Mouse (Mus musculus) embryonic facial prominence, embryonic 12.5 days (tissue): ENCODE data around the gene Rpl3. TPM values are rescaled to one million over a fixed set of nuclear protein-coding genes. Genes with fewer than 3 reads are reported as not detected.
A peak's percentile ranks its signal among the peaks of the same experiment; 100 is the strongest.

Experiments used
- ATAC-seq: fragments of 200-750 bp; cut with Nextera tagmentation; 2 replicates; pipeline ENCODE4 v1.8.0; 2017; ENCODE audit not compliant: insufficient number of reproducible peaks, insufficient read depth, low FRiP score, low TSS enrichment
- H3K27ac ChIP-seq: fragments of 300-500 bp; sonication (generic); 2 replicates; pipeline ENCODE4 v1.5.1; 2016; ENCODE audit warnings: mild to moderate bottlenecking
- H3K27me3 ChIP-seq: fragments of 300-500 bp; sonication (generic); 2 replicates; pipeline ENCODE4 v1.6.1; 2016; ENCODE audit warnings: mild to moderate bottlenecking, moderate library complexity
- H3K36me3 ChIP-seq: fragments of 300-500 bp; sonication (generic); 2 replicates; pipeline ENCODE4 v1.6.1; 2016; ENCODE audit warnings: mild to moderate bottlenecking
- H3K4me1 ChIP-seq: fragments of 300-500 bp; sonication (generic); 2 replicates; pipeline ENCODE4 v1.6.1; 2016
- H3K4me2 ChIP-seq: fragments of 300-500 bp; sonication (generic); replicated peaks from 2 replicates; pipeline ENCODE4 v1.6.1; 2016; ENCODE audit warnings: mild to moderate bottlenecking, moderate library complexity
- H3K4me3 ChIP-seq: fragments of 300-500 bp; sonication (generic); 2 replicates; pipeline ENCODE4 v1.5.1; 2016; ENCODE audit warnings: mild to moderate bottlenecking
- H3K9ac ChIP-seq: fragments of 300-500 bp; sonication (generic); 2 replicates; pipeline ENCODE4 v1.6.1; 2016; ENCODE audit warnings: mild to moderate bottlenecking, moderate library complexity
- H3K9me3 ChIP-seq: fragments of 300-500 bp; sonication (generic); 2 replicates; pipeline ENCODE4 v1.6.1; 2016; ENCODE audit warnings: mild to moderate bottlenecking, moderate library complexity
- WGBS: fragments of 180-500 bp; shearing (Covaris S2); methylation state at CpG from one replicate; pipeline ENCODE4 v1.1.7; 2016; 5-methylcytosine and 5-hydroxymethylcytosine counted together
- polyA plus RNA-seq: library from polyadenylated mRNA; unstranded; fragments of >200 nt; fragmentation: Nextera tagmentation; extraction: Ambion mirVana; gene quantifications from 2 replicates; pipeline ENCODE4 v1.2.1, GENCODE M21; 2016

The Rpl3 gene
- polyA plus RNA-seq, 1 experiment from 2014 or later, result 1,004 TPM

DNA sequence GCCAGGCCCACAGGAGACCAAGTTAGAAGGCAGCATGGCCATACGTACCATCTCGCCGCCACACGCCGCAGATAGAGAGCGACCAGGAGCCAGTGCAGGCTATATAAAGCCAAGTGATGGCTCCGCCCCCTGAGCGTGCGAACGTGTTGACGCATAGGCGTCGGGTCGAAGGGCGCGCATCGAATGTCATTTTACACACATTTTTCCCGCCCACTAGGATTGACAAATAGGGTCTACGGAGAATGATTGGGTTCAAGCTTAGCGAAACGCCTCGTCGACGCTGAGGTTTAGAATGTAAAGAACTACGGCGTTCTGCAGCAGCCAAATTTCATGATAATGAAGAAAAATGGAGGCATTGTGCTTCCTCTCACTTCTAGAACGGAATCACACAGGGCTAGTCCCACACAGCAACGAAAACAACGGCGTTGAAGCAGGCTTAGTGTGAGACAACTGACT is 8.4 kb downstream of the Rpl3 start:
- H3K4me1 ChIP-seq, result peaks cover 26% of the 10 kb centered on the region
- H3K4me2 ChIP-seq, result peak overlapping the region; percentile 71
- peaks cover 39% of the 10 kb centered on the region for H3K36me3 ChIP-seq
- peak overlapping the region; percentile 92 for H3K4me3 ChIP-seq
- H3K27ac ChIP-seq, result peak overlapping the region; percentile 94
- no peaks in the 10 kb centered on the region for H3K9me3 ChIP-seq
- ATAC-seq, result peak; percentile 89
- under 1% methylated on average over 30 of the region's 30 CpGs for WGBS
- no peaks in the 10 kb centered on the region for H3K27me3 ChIP-seq
- peak overlapping the region; percentile 95 for H3K9ac ChIP-seq

DNA sequence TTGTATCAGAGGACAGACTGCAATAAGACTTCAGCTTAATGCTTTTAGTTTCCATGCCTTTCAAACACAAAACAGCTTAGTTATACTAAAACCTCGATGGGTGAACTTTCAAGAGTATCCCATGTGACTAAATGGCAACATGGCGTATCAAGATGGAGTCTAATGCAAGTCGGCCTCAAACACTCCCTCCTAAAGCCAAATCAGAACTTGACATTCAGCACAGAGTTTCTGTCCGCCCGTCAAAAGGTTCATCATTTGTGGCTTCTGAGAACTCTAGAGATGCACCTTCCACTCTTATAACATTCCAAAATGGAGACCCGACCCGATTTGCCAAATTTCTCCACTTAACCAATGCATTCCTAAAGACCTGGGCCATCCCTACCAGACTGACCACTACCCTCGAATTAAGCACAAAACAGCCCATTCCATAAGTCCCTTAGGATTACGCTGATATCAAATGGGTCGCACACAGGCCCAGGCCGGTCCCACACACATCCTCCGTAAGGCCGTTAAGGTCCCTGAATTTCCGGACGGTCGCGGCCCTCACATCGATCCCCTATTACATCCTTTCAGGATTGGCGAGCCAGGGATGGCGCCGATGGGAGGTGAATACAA is 8.9 kb downstream of the Rpl3 start:
- ATAC-seq, result no peak; the same call in 1 of the 2 replicates
- Histone ChIP-seq H3K9ac (peak overlapping the region; percentile 95), H3K27ac (peak overlapping the region; percentile 94), H3K9me3 (no peaks in the 10 kb centered on the region), H3K4me3 (peak overlapping the region; percentile 92), H3K4me2 (peak overlapping the region; percentile 71), H3K36me3 (peaks cover 44% of the 10 kb centered on the region), H3K4me1 (peaks cover 26% of the 10 kb centered on the region), H3K27me3 (no peaks in the 10 kb centered on the region)
- WGBS, result under 1% methylated on average over 21 of the region's 21 CpGs

DNA sequence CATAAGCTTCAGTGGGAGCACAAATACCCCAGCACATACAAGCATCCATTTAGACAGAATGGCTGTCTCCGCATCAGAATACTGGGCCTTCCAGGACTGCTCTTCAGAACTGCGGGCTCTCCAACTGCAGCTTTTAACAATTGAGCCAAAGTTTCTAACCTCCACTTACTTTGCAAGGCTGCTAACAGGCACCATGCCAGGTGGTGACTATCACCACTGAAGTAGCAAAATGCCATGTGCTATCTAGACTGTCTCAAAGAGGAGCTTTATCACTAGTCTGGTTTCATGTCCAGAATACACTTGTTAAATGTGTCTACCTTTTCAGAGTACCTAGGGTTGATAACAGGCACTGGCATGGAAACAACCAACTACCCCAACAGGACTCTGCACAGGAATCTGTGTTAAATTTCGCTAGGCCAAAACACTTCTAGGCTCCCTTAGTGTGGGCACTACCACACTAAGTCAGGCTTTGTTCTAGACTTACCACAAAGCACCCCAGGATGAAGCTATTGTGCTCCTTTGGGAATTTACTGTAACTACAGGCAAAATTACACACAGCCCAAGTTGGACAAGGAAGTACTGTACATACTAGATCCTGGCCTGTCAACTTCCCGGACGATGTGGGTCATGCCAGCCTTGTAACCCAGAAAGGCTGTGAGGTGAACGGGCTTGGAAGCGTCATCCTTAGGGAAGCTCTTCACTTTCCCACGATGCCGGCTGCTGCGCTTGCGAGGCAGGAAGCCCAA is 9.7 kb downstream of the Rpl3 start:
- WGBS, result 8% methylated on average over 11 of the region's 11 CpGs
- Histone ChIP-seq H3K4me3 (peak overlapping the region; percentile 92), H3K9me3 (no peaks in the 10 kb centered on the region), H3K4me1 (peaks cover 26% of the 10 kb centered on the region), H3K27ac (peak overlapping the region; percentile 48; the same call in 1 of the 2 replicates), H3K9ac (peak overlapping the region; percentile 95), H3K36me3 (peaks cover 50% of the 10 kb centered on the region), H3K27me3 (no peaks in the 10 kb centered on the region), H3K4me2 (peak overlapping the region; percentile 71)
- ATAC-seq, result no peak

DNA sequence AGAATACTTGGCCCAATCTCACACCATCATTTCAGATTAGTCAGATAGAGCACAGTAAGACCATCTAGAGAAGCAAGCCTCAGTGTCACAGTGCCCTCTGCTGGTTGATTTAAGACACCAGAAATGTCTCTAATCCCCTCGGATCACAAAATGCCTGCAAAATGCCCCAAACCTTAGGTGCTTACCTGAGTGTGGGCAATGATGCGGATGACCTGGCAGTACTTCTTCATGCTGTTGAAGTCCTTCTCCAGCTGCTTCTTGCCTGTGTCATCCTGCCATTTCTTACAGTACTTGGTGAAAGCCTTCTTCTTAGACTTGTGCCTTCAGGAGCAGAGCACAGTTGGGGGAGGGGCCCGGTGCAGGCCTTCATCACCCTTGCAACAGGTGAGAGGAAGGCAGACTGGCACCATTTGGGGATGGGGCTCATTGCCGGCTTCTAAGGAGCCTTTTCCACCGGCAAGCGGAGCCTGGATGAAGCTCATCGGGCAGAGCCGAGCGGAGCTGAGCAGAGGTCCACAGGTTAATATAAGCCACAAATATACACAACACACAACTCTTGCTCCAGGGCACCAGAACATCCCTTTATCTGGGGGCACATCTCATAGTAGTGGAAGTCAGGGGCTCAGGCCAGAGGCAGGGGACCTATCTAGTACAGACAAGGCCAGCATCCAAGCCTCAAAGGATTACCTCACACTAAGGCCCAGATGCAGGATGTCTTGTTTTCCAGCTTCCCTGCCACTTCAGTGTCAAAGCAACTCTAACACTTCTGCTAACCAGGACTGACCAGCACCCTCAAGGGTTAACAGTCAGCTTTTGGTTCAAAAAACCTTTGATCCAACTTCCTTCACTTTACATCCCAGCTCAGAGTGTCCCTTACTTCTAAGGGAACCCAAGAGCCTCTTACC is 10.7 kb downstream of the Rpl3 start:
- H3K4me2 ChIP-seq, result peak overlapping the region; percentile 71
- peaks cover 26% of the 10 kb centered on the region for H3K4me1 ChIP-seq
- ATAC-seq, result no peak
- H3K9ac ChIP-seq, result peak overlapping the region; percentile 95
- H3K36me3 ChIP-seq, result peaks cover 57% of the 10 kb centered on the region
- no peaks in the 10 kb centered on the region for H3K27me3 ChIP-seq
- 58% methylated on average over 9 of the region's 9 CpGs for WGBS
- peak overlapping the region; percentile 92 for H3K4me3 ChIP-seq
- H3K27ac ChIP-seq, result peak overlapping the region; percentile 30; the same call in 1 of the 2 replicates
- H3K9me3 ChIP-seq, result no peaks in the 10 kb centered on the region

DNA sequence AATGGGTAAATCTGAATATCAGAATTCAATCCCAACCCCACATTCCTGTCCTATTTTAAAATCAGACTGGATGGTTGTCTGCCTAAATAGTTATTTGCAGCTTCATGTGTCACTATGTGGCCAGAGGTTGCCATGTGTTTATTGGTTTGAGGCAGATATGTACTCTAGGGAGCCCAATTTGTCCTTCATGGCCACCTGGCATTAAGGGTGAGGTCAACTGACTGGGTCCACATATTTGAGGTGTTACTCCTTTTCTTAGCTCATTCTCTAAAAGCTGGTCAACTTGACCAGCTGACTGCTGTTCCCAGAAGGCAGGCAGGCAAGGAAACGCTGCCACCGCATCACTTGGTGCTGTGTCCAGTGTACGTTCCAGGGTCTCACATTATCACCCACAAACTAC is 11.7 kb downstream of the Rpl3 start:
- 73% methylated on average over 3 of the region's 3 CpGs for WGBS
- H3K27me3 ChIP-seq, result no peaks in the 10 kb centered on the region
- H3K9ac ChIP-seq, result no peak overlapping the region
- 0 out of 2 replicates have a peak overlapping the region, but pooled peaks have one; percentile 7 for H3K4me3 ChIP-seq
- H3K4me2 ChIP-seq, result no peak overlapping the region; the same call in 1 of the 2 replicates
- peaks cover 26% of the 10 kb centered on the region for H3K4me1 ChIP-seq
- peaks cover 57% of the 10 kb centered on the region for H3K36me3 ChIP-seq
- no peak overlapping the region for H3K27ac ChIP-seq
- no peaks in the 10 kb centered on the region for H3K9me3 ChIP-seq
- ATAC-seq, result no peak

DNA sequence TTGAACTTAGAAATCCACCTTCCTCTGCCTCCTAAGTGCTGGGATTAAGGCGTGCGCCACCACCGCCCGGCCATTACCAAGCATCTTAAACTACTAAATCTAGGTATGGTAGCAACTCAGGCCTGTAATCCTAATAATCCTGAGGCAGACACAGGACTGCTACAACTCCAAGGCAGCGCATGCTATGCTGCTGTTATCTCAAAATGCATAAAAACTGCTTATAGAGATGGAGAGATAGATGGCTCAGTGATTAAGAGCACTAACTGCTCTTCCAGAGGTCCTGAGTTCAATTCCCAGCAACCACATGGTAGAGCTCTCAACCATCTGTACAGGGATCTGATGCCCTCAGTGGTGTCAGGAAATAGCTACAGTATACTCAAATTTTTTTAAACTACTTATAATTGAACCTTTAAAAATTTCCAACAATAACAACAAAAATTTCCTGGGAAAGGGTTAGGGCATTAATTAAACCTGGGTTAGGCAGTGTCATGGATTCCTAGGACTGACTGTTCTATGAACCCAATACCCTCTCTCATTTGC is 12.5 kb downstream of the Rpl3 start:
- H3K27me3 ChIP-seq, result no peaks in the 10 kb centered on the region
- peaks cover 26% of the 10 kb centered on the region for H3K4me1 ChIP-seq
- WGBS, result 90% methylated on average over 5 of the region's 5 CpGs
- no peaks in the 10 kb centered on the region for H3K9me3 ChIP-seq
- H3K36me3 ChIP-seq, result peaks cover 57% of the 10 kb centered on the region
- H3K4me2 ChIP-seq, result no peak overlapping the region
- H3K4me3 ChIP-seq, result no peak overlapping the region
- H3K27ac ChIP-seq, result no peak overlapping the region
- no peak overlapping the region for H3K9ac ChIP-seq
- ATAC-seq, result no peak

DNA sequence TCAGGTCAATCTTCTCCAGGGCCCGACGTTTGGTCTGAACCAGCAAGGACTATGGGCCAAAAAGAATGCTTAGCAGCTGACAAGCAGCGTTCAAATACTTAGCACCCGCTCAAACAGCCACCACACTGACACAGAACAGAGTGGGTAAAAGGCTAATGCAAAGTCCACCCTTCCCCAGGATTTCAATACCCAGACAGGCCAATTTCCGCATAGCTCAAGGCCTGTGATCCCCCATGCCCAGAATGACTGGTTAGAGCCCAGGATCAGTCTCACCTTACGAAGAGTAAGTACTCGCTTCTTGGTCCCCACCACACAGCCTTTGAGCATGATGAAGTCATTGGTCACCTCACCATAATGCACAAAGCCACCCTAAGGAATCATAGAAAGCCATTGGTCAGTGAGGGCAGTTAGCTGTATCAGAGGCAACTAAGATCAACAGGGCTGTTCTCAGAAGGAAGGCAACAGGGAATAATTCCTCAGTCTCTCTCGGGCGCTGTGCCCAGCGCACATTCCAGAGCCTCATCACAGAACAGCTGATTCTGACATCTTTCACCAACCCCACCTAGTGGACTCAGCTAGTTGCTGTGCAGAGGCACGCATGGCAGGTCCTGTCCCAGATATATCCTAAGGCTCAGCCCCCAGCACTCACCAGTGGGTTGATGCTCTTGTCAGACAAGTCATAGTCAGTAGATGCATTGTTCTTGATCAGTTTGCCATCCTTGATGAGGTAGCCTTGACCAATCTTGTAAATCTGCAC is 13.4 kb downstream of the Rpl3 start:
- no peaks in the 10 kb centered on the region for H3K27me3 ChIP-seq
- peaks cover 57% of the 10 kb centered on the region for H3K36me3 ChIP-seq
- no peak overlapping the region for H3K27ac ChIP-seq
- no peak overlapping the region for H3K9ac ChIP-seq
- peaks cover 26% of the 10 kb centered on the region for H3K4me1 ChIP-seq
- no peaks in the 10 kb centered on the region for H3K9me3 ChIP-seq
- no peak for ATAC-seq
- WGBS, result 74% methylated on average over 11 of the region's 11 CpGs
- H3K4me3 ChIP-seq, result no peak overlapping the region
- no peak overlapping the region for H3K4me2 ChIP-seq

DNA sequence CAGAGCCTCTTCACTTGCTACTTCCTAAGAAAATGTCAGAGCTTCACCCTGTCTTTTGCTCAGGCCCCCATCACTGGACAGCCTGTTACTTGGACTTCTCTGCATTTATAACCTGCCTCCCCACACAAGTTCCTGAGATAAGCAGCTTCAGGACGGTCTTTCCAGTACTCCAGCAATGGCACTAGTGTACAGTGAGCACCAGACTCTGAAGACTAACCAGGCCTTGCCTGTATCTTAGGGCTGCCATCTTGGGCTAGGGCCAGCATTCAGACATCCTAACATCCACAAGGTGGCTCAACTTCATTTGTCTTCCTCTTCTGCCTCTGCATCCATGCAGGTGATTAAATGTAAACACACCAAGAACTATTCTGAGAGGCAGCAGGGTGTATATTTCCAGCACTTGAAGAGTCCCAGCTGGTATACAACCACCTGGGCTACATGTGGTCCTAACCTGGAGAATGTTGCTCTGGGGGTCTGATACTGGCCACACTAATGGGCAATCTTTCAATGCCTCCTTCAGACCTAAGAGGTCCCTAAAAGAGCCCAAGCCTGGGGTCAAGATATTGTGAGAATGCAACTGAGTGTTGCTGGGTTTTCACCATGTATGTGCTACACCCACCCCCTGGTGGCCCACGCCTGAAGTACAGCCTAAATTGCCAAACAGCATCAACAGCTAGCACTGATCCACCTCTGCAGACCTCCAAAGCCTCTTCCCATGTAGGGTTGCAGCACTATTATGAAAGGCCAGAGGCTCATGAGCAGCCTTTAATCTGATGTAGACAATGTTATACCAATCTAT is 15.1 kb downstream of the Rpl3 start:
- no peak for ATAC-seq
- WGBS, result 8% methylated on average over 2 of the region's 2 CpGs
- Histone ChIP-seq H3K36me3 (peaks cover 51% of the 10 kb centered on the region), H3K4me2 (no peak overlapping the region), H3K9ac (0 out of 2 replicates have a peak overlapping the region, but pooled peaks have one; percentile 5), H3K9me3 (no peaks in the 10 kb centered on the region), H3K27ac (peak overlapping the region; percentile 47; the same call in 1 of the 2 replicates), H3K4me1 (peaks cover 20% of the 10 kb centered on the region), H3K27me3 (no peaks in the 10 kb centered on the region), H3K4me3 (no peak overlapping the region)

DNA sequence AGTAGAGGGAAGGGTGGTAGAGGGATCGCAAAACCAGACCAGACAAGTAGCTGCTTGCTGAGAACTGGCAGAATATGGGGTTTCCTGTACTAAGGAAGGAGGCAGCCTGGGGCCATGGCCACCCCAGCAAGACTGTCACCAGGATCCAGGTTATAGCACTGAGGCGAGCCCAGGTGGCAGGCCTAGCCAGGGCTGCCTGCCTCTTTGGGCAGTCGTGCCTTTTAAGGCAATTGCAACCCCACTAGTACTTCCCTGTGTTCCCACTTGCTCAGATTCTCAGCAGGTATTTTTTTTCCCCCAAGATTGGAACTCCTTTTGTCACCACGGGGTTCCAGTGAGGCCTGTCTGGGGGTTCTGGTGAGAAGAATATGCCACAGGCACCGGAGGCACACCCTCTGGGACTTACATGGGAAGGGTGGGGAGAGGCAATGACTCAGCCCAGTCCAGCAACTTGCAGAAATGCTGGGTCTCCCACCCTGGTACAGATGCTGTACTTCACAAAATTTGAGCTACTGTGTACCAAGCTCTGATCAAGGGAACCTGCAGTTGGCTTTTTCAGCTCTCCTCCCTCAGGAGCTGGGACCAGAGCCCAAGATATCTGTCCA is 15.8 kb downstream of the Rpl3 start:
- ATAC-seq, result no peak
- 0 out of 2 replicates have a peak overlapping the region, but pooled peaks have one; percentile 5 for H3K9ac ChIP-seq
- peaks cover 44% of the 10 kb centered on the region for H3K36me3 ChIP-seq
- H3K4me3 ChIP-seq, result no peak overlapping the region
- H3K4me2 ChIP-seq, result no peak overlapping the region
- peaks cover 13% of the 10 kb centered on the region for H3K4me1 ChIP-seq
- no peaks in the 10 kb centered on the region for H3K27me3 ChIP-seq
- no peaks in the 10 kb centered on the region for H3K9me3 ChIP-seq
- WGBS, result 32% methylated on average over 5 of the region's 5 CpGs
- peak overlapping the region; percentile 47; the same call in 1 of the 2 replicates for H3K27ac ChIP-seq

DNA sequence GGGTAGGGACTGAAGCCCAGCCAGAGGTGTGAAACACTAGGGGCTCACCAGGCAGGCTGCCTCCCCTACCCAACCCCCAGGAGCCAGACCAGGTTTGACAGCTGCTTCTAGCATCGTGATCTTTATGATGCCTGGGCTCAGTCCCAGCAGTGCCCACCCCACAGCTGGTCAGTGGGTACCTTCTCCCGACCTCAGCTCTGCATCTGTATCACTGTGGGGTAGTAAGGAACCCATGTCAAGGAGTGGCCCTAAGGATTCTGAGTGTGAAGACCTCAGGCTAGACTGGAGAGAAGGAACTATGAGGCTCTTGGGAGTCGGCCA is 16.3 kb downstream of the Rpl3 start:
- no peaks in the 10 kb centered on the region for H3K27me3 ChIP-seq
- H3K9me3 ChIP-seq, result no peaks in the 10 kb centered on the region
- no peak overlapping the region for H3K4me2 ChIP-seq
- peaks cover 9% of the 10 kb centered on the region; the same call in 1 of the 2 replicates for H3K4me1 ChIP-seq
- peaks cover 39% of the 10 kb centered on the region for H3K36me3 ChIP-seq
- H3K4me3 ChIP-seq, result no peak overlapping the region
- no peak overlapping the region for H3K9ac ChIP-seq
- WGBS, result 53% methylated on average over 3 of the region's 3 CpGs
- ATAC-seq, result no peak
- H3K27ac ChIP-seq, result no peak overlapping the region
